Mouse (Mus musculus) liver, adult 2 months (tissue): ENCODE measurements around the gene Bcat1.

Experiments
- CTCF ChIP-seq: fragments of 200-500 bp; IDR thresholded peaks from 2 replicates; pipeline ENCODE4 v1.5.1; 2011; ENCODE audit warnings: low read depth, low read length, control low read depth
- POLR2A ChIP-seq: fragments of 200-500 bp; IDR thresholded peaks from 2 replicates; pipeline ENCODE4 v1.6.1; 2011; ENCODE audit warnings: low read length, control low read depth; ENCODE audit not compliant: insufficient read depth; ENCODE audit errors: extremely low read depth

DNA sequence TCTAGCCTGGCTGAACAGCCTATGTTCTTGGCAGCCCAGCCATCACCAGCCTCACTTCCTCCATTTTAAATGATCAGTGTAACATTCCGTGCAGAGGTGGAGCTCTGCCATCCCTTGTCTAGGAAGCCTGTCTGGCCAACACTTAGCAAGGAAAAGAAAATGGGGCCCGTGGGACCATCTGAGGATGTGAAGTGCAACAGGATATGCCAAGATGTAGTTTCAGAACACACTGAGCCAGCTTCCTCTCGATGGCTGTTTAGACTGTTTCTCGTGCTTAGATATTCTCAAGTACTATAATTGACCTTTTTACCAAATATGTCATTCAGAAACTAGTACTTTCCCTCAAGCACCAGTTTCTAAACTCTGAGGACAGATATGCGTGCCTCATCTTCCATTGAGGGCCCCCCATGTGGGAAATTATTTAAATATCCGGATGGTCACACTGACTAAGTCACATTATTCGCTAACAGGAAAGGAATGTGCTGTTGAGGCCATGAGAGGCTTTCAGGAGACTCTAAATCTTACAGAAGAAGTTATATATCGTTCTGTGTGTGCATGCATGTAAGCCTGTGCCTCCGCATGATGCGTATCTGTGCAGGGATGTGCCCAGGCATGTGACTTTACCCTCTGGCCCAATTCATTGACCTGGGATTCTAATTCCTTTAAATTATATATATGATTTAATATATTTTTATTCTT lies 28.4 kb upstream of the Bcat1 start:
- TF ChIP-seq POLR2A: no peak
- TF ChIP-seq CTCF: no peak
